Mouse (Mus musculus) brain, adult 10 weeks (tissue): ENCODE results near the gene Nt5dc1. TPM values are rescaled to one million over a fixed set of nuclear protein-coding genes. Genes with fewer than 3 reads are reported as not detected.

Experiments used
- polyA plus RNA-seq: library from polyadenylated mRNA; stranded (reverse); fragments of 350-450 nt; fragmentation: Illumina TruSeq; extraction: RNeasy Lipid Tissue Mini Kit (QIAGEN cat#74804); gene quantifications from one replicate; pipeline ENCODE4 v1.2.3, GENCODE M21; 2015; ENCODE audit warnings: low read depth, low replicate concordance

The Nt5dc1 gene
- 3.5 TPM for polyA plus RNA-seq

DNA sequence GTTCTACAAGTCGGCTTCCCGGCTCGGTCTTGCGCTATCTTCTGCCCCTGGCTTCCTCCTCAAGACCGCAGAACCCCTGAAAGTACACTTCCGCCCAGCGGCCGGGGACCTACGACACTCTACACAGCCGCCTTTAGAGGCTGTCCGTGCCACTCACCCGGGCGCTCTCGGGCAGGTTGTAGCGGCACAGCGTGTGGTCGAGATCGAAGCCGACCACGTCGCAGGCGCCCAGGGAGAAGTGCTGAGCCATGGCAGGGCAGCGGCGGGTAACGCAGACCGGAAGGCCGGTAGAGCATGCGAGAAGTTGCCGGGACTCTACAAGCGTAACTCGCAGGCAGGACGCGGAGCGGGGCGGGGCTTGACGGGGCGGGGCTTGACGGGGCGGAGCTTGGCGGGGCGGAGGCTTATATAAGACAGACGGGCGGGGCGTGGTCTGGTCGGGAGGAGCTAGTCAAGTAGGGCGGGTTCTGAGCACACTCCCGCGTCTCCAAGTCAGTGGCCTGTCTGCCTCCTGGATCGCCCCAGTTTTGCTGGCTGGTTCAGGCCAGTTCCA lies at the start of gene Nt5dc1:
TSS of gene Nt5dc1 (minus strand) at position 349 of the 553 bp plus-strand sequence.

DNA sequence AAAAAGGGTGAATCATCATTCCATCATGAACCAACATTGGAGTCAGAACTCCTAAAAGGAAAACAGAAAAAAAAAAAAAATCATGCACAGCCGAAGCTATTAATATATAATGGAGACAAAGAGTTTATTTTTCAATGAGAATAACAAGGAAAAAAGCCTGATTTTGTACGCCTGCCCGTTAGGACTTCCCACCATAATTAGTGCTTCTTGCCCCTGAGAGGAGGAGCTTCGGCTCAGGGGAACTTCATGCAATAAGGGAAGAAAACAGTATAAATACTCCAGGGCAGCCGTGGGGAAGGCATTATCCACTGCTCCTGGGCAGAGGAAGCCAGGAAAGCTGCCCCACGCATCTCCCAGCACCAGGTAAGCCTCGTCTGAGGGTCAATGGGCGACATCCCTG lies 28.7 kb downstream of the Nt5dc1 start, which contains the start of gene Col10a1:
TSS of gene Col10a1 (plus strand) at position 301 of the 400 bp plus-strand sequence.

DNA sequence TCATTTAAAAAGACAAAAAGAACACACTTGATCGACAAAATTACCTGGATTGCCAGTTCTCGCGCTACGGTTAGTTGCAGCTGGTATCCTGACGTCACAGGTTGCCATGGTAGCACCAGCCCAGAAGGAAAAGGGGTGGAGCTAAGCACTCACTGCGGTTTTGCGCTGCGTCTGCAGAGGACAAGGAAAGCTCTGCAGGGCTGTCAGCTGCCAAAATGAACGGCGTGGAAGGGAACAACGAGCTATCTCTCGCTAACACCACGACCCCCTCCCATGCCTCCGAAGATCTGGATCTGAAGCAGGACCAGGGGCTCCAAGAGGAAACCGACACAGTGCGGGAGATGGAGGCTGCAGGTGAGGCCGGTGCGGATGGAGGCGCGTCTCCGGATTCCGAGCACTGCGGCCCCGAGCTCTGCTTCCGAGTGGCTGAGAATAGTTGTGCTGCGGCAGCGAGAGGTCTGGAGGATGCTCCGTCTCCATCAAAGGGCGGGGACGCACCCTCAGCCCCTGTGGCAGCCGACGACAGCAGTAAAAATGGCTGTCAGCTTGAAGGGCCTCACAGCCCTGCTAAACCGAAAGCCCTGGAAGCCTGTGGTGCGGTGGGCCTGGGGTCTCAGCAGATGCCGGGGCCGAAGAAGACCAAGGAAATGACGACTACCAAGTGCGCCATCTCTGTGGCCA lies 120.9 kb downstream of the Nt5dc1 start, which contains the start of gene Tspyl4:
TSS of gene Tspyl4 (plus strand) at position 144 of the 681 bp plus-strand sequence.

DNA sequence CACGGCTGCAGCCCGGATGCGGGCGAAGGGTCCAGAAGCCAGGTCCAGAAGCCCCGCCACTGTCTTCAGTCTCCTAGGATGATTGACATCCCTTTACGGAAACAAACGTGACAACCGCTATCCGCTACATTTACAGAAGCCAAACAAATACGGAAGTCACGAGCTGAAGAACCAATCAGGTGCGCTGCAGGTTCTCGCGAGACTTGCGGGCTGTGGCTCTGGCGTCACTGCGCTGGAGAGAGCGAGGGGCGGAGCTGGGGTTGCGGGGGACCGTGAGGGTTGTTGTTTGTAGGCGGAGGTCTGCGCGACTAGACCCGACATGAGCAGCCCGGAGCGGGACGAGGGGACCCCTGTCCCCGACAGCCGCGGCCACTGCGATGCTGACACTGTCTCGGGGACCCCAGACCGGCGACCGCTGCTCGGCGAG lies 136.4 kb downstream of the Nt5dc1 start, which contains the start of gene Tspyl1:
TSS of gene Tspyl1 (plus strand) at position 229 of the 427 bp plus-strand sequence.

Other genes starting within 250 kb of the Nt5dc1 start
- 3.2 TPM for gene Dse, start 210.8 kb downstream of the Nt5dc1 start, polyA plus RNA-seq
- 142 TPM for gene Tspyl1, start 136.4 kb downstream of the Nt5dc1 start, polyA plus RNA-seq
- gene Tspyl4, start 121.1 kb downstream of the Nt5dc1 start, polyA plus RNA-seq, result 548 TPM
- not detected for gene Col10a1, start 28.6 kb downstream of the Nt5dc1 start, polyA plus RNA-seq
- gene Frk, start 64.8 kb upstream of the Nt5dc1 start, polyA plus RNA-seq, result 0.33 TPM